Mouse (Mus musculus) T-helper 1 cell (primary cell): Measurements from ENCODE around the gene Orm3.
"Not testable (repeated sequence)": the region's sequence is repeated elsewhere in the genome, so short reads cannot be mapped to it uniquely, and the experiment has no call there.

Experiments used
- in situ Hi-C: fragments of 300-600 bp; cut with MboI, MseI; formaldehyde crosslinking; loops from one replicate; pipeline ENCODE4 v1.15.1; 2025; ENCODE audit warnings: high pct_unique_total_duplicates

Orm3 gene

DNA sequence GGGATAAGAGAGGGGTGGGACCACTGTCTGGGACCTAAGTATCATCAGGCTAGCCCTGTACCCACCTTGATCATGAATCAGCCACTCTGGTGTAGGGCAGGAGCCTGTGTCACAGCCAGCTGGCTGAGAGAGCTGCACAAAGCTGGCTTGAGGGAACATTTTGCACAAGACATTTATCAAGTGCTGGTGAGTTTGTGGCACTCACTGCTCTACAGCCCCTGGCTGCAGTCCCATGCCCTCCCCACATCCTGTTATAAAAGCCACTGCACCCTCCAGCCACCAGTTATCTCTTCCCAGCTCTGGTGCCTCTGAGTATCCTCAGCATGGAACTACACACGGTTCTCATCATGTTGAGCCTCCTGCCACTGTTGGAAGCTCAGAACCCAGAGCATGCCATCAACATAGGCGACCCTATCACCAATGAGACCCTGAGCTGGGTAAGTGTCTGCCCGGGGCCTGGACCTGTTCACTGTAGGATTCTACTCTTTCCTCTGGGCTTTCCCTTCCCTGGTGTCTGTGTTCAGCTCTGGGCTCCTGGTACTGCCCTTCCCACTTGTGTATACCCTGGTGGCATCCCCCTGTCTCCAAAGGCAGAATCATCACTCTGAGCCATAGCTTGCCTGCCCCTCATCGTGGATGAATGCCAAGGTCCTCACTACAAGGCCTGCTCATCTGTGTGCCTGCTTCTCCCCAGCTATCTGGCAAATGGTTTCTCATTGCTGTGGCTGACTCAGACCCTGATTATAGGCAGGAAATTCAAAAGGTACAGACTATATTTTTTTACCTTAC, at the start of gene Orm3:
Orm3 (plus strand) TSS at position 286 of the 789 bp plus-strand sequence.
- in situ Hi-C loops: no loop called here

DNA sequence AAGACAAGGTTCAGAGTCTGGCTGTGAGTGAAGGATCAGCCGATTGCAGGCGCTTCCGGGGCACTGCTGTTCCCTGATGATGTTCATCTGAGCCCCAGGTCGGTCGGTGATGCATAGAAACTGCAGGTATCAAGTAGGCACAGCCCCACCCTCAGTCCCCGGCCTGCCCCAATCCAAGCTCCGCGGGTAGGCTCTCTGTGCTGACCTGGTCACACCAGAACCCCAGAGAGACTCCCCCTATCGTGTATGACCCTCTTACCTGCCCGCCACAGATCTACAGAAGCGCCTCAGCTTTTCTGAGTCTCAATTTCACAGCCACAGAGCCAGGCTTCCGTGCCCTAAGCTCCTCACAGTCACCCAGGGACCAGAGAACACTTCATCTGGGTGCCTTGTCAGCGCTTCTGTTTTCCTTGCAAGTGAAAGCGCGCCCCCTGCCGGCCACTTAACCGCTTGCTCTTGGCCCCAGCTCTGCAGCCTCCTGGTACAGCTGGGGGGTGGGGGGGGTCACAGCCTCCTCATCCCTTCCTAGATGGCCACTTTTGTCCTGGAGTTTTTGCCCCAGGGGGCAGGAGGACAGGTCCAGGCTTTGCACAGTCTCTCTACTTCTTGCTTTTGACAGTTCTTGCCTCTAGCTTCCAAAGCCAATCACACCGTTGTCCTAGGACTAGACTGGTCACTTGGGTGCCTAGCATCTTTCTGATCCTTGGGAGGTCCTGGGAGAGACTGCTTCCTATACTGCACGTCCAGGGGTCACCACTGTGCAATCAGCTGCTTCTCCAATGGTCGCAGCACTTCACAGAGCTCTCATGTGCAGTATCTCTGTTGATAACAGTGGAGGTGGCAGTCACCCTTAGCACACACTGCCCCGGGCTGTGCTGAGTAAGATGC, 48.5 kb upstream of the Orm3 start:
- in situ Hi-C loops: loop anchor here (5.0 kb wide), 1 partner anchor 90 kb away; no protein-coding TSS in a partner anchor

DNA sequence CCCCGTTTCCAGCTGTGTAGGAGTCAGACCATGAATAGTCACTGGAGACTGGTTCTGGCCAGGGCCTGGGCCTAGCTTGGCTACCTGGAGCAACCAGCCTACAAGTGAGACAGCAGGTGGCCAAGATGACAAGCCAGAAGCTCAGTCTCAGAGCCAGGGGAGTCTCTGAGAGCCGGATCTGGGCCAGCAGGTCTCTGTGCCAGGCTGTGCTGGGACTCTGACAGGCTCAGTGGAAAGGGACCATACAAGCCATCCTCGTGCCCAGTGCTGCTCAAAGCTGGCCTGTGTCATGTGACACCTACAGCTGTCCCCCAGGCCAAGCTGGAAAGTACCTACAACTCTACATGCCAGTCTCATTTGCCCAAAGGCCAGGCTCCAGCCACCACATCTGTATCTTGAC, 47.6 kb upstream of the Orm3 start:
- in situ Hi-C loops: loop anchor here (5.0 kb wide), 1 partner anchor 91 kb away; no protein-coding TSS in a partner anchor

DNA sequence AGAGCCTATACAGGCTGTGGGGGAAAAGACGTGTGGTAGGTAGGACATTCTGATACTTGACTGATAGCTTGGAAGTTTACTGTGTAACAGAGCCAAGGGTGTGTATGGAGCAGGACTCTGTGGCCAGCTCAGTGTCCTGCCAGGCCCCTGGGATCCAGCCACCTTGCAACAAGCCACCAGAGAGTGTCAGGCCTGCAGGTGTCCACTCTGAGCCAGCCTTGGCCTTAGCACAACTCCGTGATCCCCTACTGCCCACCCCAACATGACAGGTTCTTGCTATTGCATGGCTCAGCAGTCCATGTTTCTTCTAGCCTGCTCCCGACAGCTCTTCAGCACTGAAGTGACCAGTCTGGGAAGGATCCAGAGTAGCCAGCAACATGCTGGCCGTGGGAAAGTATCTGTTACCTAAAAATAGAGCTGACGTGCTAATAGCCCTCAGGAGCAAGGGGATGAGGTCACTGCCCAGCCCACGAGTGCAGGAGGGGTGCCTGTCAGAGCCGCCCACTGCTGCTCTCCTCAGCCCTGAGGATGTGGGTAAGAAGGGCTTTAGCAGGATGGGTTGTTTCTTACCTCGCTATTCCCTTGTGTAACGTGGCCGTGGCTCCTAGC, 45.6 kb upstream of the Orm3 start:
- in situ Hi-C loops: loop anchor here (5.0 kb wide), 1 partner anchor 143 kb away; no protein-coding TSS in a partner anchor

DNA sequence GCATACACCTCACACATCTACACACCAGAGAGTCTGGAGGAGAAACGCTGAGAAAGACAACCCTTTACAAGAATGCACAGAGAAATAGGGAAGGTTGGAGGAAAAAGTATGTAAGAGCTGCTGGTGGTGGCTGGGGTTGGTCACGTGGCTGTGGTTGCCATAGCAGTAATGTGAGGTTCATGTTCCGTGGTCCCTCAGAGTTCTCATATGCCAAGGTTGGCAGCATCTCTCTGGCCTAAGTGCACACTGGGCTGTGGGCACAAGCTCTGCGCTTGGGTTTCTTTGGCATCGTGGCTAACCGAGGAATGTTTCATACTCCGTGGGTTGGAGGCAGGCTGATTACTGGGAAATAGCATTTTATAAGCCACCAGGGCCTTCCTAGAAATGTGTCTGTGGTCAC, 44.5 kb upstream of the Orm3 start:
- in situ Hi-C loops: loop anchor here (5.0 kb wide), 1 partner anchor 144 kb away; no protein-coding TSS in a partner anchor

DNA sequence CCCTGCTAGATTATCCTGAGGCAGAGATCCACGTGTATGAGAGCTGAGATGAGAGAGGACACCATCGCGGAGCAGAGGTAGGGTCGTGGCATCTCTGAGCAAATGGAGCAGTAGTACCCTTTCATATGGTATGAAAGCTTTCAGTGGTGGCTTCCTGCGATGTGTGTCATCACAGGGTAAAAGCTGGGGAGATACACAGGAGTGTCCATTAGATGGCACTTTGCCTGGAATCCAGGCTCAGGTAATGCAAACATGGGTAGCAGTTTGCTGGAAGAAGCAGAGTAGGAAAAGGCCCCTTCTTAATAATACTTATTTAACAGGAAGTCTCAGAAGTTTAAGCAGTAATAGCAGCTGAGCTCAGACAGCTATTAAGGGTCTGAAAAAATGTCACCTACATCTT, 41.9 kb upstream of the Orm3 start:
- in situ Hi-C loops: loop anchor here (5.0 kb wide), 1 partner anchor 147 kb away; no protein-coding TSS in a partner anchor

DNA sequence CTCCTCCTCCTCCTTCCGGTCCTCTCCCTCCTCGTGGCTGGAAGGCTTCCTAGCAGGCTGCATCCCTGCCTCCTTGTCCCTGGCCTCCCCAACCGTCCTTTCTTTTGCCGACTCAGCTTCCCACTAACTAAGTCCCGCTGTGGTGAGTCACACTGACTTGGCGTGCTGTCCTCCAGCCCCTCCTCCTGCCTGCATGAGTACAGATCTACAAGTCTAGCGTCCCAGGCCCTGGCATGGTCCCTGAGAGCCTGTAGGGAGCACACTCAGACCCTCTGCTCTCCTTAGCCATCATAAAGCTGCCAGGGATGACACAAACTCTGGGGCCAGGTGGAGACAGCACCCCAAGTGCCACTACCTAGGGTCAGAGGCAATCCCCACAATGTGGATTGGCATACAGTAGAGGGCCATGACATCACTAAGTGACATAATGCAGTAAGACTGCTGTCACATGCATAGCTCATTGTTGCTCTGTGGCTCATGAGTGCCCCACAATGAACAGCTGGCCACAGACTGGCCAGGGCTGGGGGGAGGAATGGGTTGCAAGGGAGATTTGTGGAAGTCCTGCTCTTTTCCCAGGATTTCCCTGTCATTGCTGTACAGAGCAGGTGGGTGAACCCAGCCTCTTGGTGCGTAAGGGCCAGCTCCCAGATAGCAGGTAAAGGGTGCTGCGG, 39.8 kb upstream of the Orm3 start:
- in situ Hi-C loops: no loop called here

DNA sequence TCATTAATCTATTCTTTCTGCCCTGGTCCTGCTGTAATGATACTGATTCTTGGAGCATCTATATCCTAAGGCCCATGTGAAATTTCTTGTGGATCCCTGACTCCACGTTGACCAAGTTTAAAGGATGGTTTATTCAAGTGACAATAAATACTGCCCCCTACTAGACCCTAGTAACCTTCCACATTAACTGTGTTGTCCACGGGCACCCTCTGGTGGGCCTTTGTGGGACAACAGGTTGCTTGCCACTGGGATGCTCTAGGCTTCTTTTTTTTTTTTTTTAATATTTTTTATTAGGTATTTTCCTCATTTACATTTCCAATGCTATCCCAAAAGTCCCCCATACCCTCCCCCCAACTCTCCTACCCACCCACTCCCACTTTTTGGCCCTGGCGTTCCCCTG, 36.4 kb upstream of the Orm3 start:
- in situ Hi-C loops: not testable (repeated sequence)

DNA sequence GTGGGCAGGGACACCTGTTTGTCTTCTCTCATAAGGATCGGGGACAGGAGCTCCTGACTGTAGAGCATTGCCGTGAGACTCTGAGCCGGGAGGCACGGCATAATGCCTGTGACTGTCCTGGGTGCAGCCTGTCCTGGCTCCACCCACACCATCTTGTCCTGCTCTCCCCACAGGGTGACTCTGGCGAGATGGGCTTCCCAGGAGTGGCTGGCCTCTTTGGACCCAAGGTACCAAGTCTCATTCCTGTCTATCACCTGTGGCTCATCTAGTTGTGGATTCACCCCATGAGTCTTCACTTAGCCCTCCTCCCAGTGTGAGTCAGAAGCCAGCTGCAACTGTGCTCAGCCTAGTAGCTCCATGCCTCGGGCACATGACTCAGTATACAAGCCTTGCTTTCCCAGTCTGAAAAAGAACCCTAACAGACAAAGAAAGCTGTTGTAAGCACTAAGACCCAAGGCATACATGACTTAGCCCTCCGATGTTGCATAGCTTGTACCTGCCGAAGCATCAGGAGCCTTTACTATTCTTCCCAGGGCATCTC, 32.6 kb upstream of the Orm3 start:
- in situ Hi-C loops: no loop called here

DNA sequence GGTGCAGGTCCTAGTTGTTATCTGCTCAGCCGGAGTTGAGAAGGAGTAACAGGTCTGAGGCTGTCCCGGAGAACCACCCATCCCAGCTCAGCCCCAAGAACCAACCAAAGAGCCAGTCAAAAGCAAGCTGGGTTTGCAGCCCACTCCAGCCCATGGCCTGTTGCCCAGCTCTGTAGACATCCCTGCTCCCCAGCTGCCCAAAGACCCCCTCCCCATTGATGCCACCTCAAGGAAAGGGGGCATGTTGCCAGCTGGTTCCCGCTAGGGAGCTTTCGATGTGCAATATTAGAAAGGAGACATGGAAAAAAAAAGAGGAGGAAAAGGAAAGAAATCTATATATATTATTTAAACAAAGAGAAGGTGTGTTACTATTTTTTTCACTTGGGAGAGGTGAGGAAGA, 22.6 kb upstream of the Orm3 start:
- in situ Hi-C loops: no loop called here

DNA sequence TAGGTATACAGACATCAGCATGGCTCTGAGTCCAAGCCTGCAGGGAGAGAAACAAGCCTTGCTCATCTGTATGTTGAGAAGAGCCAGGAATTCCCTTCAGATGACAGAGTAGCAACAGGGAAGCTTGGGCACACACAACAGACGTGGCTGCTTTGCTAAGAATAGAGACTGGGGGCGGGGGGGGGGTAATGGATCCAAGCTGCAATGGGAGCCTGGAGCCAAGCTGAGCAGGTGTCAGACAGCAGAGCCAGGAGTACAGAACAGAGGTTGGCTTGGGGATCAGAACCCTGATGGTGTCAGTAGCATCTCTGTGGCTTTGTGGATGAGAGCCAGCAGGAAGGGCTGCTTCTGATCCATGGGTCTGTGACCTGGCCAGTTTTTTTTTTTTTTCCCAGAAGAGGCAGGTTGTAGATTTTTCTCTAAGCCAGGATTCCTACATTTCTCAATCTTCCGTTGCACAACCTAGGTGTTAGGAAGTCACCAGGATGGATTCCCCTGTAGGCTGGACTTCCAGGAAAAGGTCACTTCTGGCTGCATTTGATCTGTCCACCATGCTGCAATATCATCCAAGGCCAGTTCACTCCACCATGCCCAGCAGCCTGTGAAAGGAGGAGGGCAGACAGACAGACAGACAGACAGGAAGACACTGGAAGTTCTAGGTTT, 17.4 kb upstream of the Orm3 start:
- in situ Hi-C loops: no loop called here

DNA sequence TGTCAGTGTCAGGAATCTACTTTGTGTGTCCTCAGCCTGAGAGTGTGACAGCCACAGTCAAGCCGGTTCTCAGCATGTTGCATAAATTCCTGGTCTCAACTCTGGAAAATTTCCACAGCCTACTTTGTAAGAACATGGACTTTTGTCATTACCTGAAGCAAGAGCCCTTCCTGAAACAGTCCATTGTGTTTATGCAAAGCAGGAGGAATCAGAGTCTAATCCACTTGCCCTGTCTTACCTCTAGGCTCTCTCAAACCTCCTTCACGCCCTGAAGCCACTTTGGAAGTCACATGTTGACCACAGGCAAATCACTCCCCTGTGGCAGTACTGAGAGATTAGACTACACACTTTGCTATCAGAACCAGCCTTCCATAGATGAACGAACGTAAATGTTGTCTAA, 13.5 kb upstream of the Orm3 start:
- in situ Hi-C loops: no loop called here

DNA sequence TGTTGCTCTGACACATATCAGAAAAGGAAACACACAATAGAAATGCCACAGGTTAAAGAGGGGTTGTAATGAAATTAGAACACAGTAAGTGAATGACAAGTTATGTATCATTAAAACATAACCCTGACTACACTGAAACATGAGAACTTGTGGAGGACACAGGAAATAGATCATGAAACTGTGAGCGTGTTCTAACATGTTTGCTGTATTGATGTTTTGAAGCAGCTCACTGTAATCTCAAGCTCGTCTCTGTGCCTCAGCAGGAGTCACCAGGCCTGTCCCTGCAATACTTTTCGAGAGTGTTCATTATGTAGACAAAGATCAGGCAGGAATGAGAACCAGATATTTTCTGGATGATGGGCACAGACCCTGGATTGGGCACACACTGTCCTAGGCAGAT, 12.4 kb upstream of the Orm3 start:
- in situ Hi-C loops: no loop called here

DNA sequence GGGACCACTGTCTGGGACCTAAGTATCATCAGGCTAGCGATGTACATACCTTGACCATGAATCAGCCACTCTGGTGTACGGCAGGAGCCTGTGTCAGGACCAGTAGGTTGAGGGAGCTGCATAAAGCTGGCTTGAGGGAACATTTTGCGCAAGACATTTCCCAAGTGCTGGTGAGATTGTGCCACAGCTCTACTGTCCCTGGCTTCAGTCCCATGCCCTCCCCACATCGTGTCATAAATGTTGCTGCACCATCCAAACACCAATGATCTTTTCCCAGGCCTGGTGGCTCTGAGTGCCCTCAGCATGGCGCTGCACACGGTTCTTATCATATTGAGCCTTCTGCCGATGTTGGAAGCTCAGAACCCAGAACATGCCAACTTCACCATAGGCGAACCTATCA, 11.7 kb upstream of the Orm3 start, which contains the start of gene Orm1:
Orm1 (plus strand) TSS at position 266 of the 400 bp plus-strand sequence.
- in situ Hi-C loops: no loop called here

DNA sequence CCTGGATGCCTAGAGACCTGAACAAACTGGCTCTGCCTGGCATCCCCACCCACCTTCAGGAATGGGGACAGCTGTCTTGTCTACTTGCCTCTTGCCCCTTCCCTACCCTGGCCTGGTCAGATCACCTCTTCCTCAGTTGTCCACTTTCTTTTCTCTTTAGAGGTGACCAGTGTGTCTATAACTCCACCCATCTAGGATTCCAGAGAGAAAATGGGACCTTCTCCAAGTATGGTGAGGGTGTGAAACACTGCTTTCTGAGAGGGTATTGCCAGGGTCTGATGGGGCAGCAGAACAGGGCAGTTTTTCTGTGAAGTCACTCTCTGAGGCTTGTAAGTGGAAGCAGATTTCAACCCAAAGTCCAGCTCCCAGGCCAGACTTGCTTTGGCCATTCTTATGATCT, 10.7 kb upstream of the Orm3 start:
- in situ Hi-C loops: no loop called here

DNA sequence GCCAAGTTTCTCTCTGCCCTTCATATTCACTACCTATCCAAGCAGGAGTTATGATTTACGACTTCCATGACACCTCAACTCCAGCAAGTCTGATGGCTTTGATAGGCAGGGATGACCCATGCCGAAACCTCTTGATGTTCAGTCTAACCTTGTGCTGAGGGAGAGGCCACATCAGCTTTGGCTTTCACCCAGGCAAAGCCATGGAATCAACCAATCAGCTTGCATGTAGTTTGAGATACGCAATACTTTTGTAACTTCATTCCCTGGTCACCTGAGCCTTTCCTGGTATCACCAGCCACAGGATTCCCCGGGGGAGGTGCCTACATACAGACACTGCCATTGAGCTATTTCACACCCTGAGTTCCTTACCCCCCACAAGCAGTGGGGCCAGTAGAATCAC, 9.3 kb upstream of the Orm3 start:
- in situ Hi-C loops: no loop called here

DNA sequence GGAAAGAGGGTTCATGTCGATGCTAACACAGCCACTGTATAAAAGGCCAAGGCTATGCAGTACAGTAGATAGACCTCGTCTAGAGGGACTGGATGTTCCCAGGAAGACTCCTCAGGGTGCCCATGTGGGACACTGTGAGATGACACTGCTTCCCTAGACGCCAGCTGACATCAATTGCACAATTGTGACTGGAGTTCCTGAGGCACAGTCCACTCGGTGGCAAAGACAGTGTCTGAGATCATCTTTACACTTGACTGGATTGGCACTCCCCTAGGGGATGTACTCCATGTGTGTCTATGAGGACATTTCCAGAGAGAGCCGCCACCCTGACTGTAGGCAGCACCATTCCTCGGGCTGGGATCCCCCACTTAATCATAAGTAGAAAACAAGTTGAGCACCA, 7.4 kb upstream of the Orm3 start:
- in situ Hi-C loops: no loop called here

DNA sequence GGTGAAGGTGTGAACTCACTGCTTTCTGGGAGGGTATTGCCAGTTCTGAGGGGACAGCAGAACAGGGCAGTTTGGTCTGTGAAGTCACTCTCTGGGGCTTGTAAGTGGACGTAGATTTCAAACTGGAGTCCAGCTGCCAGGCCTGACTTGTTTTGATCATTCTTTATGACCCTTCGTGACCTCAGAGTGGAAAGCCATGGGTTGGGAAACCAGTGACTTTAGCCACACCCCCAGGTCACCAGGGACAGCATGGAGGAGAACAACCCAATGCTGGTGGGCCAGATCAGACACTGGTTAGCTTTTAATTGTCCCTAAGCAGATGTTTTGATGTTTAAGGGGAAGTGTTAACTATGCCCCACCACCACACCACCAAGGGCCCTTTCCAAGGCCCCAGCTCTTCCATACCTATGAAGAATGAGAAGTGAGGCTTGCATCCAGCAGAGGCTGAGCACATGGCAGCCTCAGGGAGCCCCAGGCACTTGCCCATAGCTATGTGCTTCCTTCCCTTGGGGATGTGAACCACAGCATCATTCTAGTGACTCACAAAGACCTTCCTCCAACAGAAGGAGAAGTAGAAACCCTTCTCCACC, 1.1 kb downstream of the Orm3 start:
- in situ Hi-C loops: no loop called here

DNA sequence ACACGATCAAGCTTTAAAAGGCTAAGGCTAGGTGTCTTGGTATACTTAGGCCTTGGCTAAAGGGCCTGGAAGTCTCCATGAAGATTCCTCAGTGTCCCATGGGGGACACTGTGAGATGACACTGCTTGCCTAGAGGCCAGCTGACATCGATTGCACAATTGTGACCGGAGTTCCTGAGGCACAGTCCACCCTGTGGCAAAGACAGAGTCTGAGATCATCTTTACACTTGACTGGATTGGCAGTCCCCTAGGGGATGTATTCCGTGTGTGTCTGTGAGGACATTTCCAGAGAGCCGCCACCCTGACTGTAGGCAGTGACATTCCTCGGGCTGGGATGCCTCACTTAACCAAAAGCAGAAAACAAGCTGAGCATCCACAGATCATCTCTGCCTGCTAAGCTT, 3.9 kb downstream of the Orm3 start:
- in situ Hi-C loops: no loop called here

DNA sequence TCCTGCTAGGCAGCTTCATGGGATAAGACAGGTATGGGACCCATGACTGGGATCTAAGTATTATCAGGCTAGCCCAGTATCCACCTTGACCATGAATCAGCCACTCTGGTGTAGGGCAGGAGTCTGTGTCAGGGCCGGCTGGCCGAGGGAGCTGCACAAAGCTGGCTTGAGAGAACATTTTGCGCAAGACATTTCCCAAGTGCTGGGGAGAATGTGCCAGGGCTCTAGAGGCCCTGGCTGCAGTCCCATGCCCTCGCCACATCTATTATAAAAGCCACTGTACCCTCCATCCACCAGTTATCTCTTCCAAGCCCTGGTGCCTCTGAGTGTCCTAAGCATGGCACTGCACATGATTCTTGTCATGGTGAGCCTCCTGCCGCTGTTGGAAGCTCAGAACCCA, 6.2 kb downstream of the Orm3 start, which contains the start of gene Orm2:
Orm2 (plus strand) TSS at position 300 of the 400 bp plus-strand sequence.
- in situ Hi-C loops: no loop called here
